Mouse (Mus musculus) intestine, postnatal 0 days (tissue): Measurements from ENCODE around the gene Gm9046. TPM values are rescaled to one million over a fixed set of nuclear protein-coding genes. Genes with fewer than 3 reads are reported as not detected.
"Not testable (repeated sequence)": the region's sequence is repeated elsewhere in the genome, so short reads cannot be mapped to it uniquely, and the experiment has no call there.

Source experiments
- ATAC-seq: fragments of 200-750 bp; cut with Nextera tagmentation; 2 replicates; pipeline ENCODE4 v1.8.0; 2017; ENCODE audit warnings: mild to moderate bottlenecking, moderate TSS enrichment, moderate library complexity
- H3K27ac ChIP-seq: fragments of 300-500 bp; sonication (generic); 2 replicates; pipeline ENCODE4 v1.5.1; 2014; ENCODE audit warnings: mild to moderate bottlenecking, low read depth, low read length, moderate library complexity
- H3K27me3 ChIP-seq: fragments of 300-500 bp; sonication (generic); replicated peaks from 2 replicates; pipeline ENCODE4 v1.6.1; 2014; ENCODE audit warnings: low read length, mixed read lengths; ENCODE audit not compliant: control insufficient read depth, insufficient read depth
- H3K36me3 ChIP-seq: fragments of 300-500 bp; sonication (generic); 2 replicates; pipeline ENCODE4 v1.6.1; 2014; ENCODE audit warnings: mild to moderate bottlenecking, moderate library complexity; ENCODE audit not compliant: control insufficient read depth, insufficient read depth
- H3K4me1 ChIP-seq: fragments of 300-500 bp; sonication (generic); replicated peaks from 2 replicates; pipeline ENCODE4 v1.6.1; 2014; ENCODE audit warnings: antibody characterized with exemption, low read length, mixed read lengths; ENCODE audit not compliant: control insufficient read depth, insufficient read depth
- H3K4me2 ChIP-seq: fragments of 300-500 bp; sonication (generic); replicated peaks from 2 replicates; pipeline ENCODE4 v1.6.1; 2014; ENCODE audit warnings: low read depth, mild to moderate bottlenecking, moderate library complexity
- H3K4me3 ChIP-seq: fragments of 300-500 bp; sonication (generic); 2 replicates; pipeline ENCODE4 v1.5.1; 2014; ENCODE audit warnings: low read depth, low read length
- H3K9ac ChIP-seq: fragments of 300-500 bp; sonication (generic); 2 replicates; pipeline ENCODE4 v1.6.1; 2014; ENCODE audit warnings: mild to moderate bottlenecking, low read depth, low read length
- H3K9me3 ChIP-seq: fragments of 300-500 bp; sonication (generic); 2 replicates; pipeline ENCODE4 v1.6.1; 2016; ENCODE audit warnings: mixed run types; ENCODE audit not compliant: control insufficient read depth
- CTCF ChIP-seq: sonication (generic); IDR thresholded peaks from 2 replicates; pipeline ENCODE4 v1.5.1; 2016; ENCODE audit warnings: low read depth, mild to moderate bottlenecking, control low read depth, antibody characterized with exemption, moderate library complexity
- WGBS: fragments of 180-500 bp; shearing (Covaris S2); extraction: QIAGEN DNeasy Blood & Tissue Kit; methylation state at CpG from one replicate; pipeline ENCODE4 v1.1.7; 2014; 5-methylcytosine and 5-hydroxymethylcytosine counted together
- polyA plus RNA-seq: library from polyadenylated mRNA; unstranded; fragments of >200 nt; fragmentation: Nextera tagmentation; extraction: Ambion mirVana; gene quantifications from 2 replicates; pipeline ENCODE4 v1.2.1, GENCODE M21; 2015

The Gm9046 gene
- polyA plus RNA-seq, 1 experiment from 2014 or later: not detected

GRCm38 (mm10) chr10:118319024-118319423 is 24.0 kb downstream of the Gm9046 start:
- Histone ChIP-seq H3K9me3 (no peaks in the 10 kb centered on the region), H3K9ac (no peak overlapping the region), H3K27ac (no peak overlapping the region), H3K36me3 (no peaks in the 10 kb centered on the region), H3K27me3 (no peaks in the 10 kb centered on the region), H3K4me3 (no peak overlapping the region), H3K4me2 (no peak overlapping the region), H3K4me1 (no peaks in the 10 kb centered on the region)
- 87% methylated on average over 8 of the region's 8 CpGs for WGBS
- TF ChIP-seq CTCF: no peak
- no peak for ATAC-seq

DNA sequence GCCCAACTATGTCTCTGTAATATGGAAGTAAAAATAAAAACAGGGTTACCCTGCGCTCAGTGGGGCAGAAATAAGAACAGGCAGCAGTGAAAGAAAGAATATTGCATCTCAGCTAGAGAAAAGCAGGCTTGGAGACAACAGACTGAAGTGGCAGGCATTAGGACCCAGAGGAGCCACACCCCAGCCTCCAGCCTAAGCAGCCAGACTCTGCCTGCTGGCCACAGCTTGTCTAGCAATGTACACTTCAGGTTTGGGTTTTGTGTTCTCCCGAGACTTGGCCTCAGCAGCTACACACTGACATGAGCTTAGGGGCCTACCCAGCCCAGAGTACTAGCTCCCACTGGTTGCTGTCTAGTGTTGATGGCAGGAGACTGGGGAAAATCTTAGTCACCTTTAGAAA is 40.9 kb downstream of the Gm9046 start:
- H3K4me3 ChIP-seq, H3K27me3 ChIP-seq, H3K4me1 ChIP-seq, ATAC-seq, H3K9ac ChIP-seq, H3K4me2 ChIP-seq, H3K36me3 ChIP-seq, H3K9me3 ChIP-seq, H3K27ac ChIP-seq: not testable (repeated sequence)
- 33% methylated on average over 2 of the region's 2 CpGs for WGBS

- H3K27me3 ChIP-seq: no peaks in the 10 kb centered on the region
- no peak for ATAC-seq
- 92% methylated on average over 6 of the region's 6 CpGs for WGBS
Measured at GRCm38 (mm10) chr10:118294938-118295337, 48.1 kb downstream of the Gm9046 start, which contains the start of gene Iltifb. Gene Iltifb (minus strand): TSS chr10:118295038.

More at GRCm38 (mm10) chr10:118294938-118295337, 48.1 kb downstream of the Gm9046 start, which contains the start of gene Iltifb:
- no peak for TF ChIP-seq CTCF
- no peaks in the 10 kb centered on the region for H3K4me1 ChIP-seq
- H3K36me3 ChIP-seq: no peaks in the 10 kb centered on the region
- no peaks in the 10 kb centered on the region for H3K9me3 ChIP-seq
- no peak within 1 kb of the TSS for H3K27ac ChIP-seq
- H3K9ac ChIP-seq: no peak within 1 kb of the TSS
- H3K4me2 ChIP-seq: no peak within 1 kb of the TSS
- no peak within 1 kb of the TSS for H3K4me3 ChIP-seq

Other genes starting within 250 kb of the Gm9046 start
- 3.9 and 4.4 TPM in 2 replicates for gene Mdm1, start 201.4 kb downstream of the Gm9046 start, polyA plus RNA-seq
- gene Il22, start 138.3 kb downstream of the Gm9046 start, polyA plus RNA-seq: not detected in 2 replicates
- gene Gm32717, start 102.5 kb downstream of the Gm9046 start, polyA plus RNA-seq: not detected in 2 replicates
- gene Gm32802, start 84.6 kb downstream of the Gm9046 start, polyA plus RNA-seq: not detected in 2 replicates
- not detected in 2 replicates for gene Iltifb, start 48.2 kb downstream of the Gm9046 start, polyA plus RNA-seq
- gene Gm9040, start 16.3 kb downstream of the Gm9046 start, polyA plus RNA-seq: not detected in 2 replicates
- gene Gm9044, start 10.8 kb downstream of the Gm9046 start, polyA plus RNA-seq: not detected in 2 replicates
- gene Gm9045, start 5.4 kb downstream of the Gm9046 start, polyA plus RNA-seq: 0.09 TPM in 1 of 2 replicates, not detected in the other
- not detected in 2 replicates for gene Gm9048, start 5.4 kb upstream of the Gm9046 start, polyA plus RNA-seq
- gene Gm9049, start 10.8 kb upstream of the Gm9046 start, polyA plus RNA-seq: 0.09 TPM in 1 of 2 replicates, not detected in the other
- not detected in 2 replicates for gene Ifng, start 97.8 kb upstream of the Gm9046 start, polyA plus RNA-seq